Mouse (Mus musculus) layer of hippocampus, postnatal 14 days (tissue): Measurements from ENCODE around the gene Psmg4. TPM values are rescaled to one million over a fixed set of nuclear protein-coding genes. Genes with fewer than 3 reads are reported as not detected.

Experiments used
- DNase-seq, 2 experiments: peaks; one replicate each; pipeline ENCODE4 v3.0.0; 2021 to 2022; ENCODE audit warnings: low spot score in 2 of 2, mixed read lengths in 1 of 2
- long read RNA-seq, 2 experiments: library from polyadenylated mRNA; stranded (forward); transcript quantifications; one replicate each; pipeline ENCODE4 v2.0.0; 2021
- total RNA-seq, 2 experiments: library from RNA; stranded (reverse); gene quantifications; 2 replicates each; pipeline ENCODE4 v1.2.3; 2021

Psmg4 gene
- total RNA-seq, result 10 to 100 TPM; 26.1 to 33.6 TPM
- long read RNA-seq, experiment 1, transcript Psmg4-202 (3 exons, 555 nt), result major isoform, 6 of 11 reads
- long read RNA-seq, experiment 1, partial matches to known transcripts, result 0 of 11 reads
- long read RNA-seq, experiment 1, other reads (novel, unspliced or antisense), result 1 of 11 reads
- long read RNA-seq, experiment 2, transcript Psmg4-202 (3 exons, 555 nt), result major isoform, 22 of 33 reads
- long read RNA-seq, experiment 2, transcript Psmg4-201 (2 exons, 474 nt), result minor isoform, 8 of 33 reads
- long read RNA-seq, experiment 2, partial matches to known transcripts, result 1 of 33 reads
- long read RNA-seq, experiment 2, other reads (novel, unspliced or antisense), result 2 of 33 reads

- DNase-seq, result peak; percentile 93
Measured at GRCm38 (mm10) chr13:34162491-34163303, at the start of gene Psmg4. TSS of gene Psmg4 (plus strand) at chr13:34162964.

GRCm38 (mm10) chr13:34113086-34113485, 49.7 kb upstream of the Psmg4 start:
- no peak for DNase-seq

DNA sequence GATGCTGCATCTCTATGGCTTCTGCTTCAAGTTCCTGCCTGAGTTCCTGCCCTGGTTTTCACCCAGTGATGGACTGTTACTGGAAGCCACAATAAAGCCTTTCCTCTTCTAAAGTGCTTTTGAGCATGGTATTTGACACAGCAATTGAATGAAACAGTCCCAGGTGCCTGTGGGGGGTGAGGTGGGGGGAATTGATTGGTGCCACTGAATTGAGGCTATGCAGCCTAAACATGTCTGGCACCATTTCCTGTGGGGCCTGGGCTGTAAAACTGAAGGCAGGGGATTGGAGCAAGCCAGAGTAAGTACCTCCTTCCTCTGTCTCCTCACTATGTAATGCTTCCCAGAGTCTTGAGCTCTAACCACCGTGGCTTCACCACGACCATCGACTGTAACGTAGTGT, 48.1 kb upstream of the Psmg4 start:
- no peak for DNase-seq

DNA sequence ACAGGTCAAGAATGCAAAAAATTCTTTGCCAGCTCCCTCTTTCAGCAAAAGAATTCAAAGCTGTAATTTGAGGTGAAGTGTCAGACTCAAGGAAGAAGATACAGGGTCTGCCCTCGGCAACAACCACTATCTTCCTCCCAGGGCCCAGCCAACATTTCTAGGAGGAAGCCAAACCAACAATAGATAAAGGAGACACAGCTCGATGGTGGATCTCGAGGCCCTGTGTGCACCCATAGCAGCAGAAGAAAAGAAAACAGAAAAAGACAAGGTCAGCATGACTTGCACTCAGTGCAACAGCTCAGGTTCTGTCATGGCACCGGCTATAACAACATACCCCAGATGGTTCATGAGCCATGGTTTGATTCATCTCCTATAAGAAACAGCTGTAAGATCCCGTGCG, 46.3 kb upstream of the Psmg4 start:
- DNase-seq, result no peak

GRCm38 (mm10) chr13:34118816-34119215, 43.9 kb upstream of the Psmg4 start:
- no peak for DNase-seq

GRCm38 (mm10) chr13:34119406-34119805, 43.4 kb upstream of the Psmg4 start:
- no peak for DNase-seq

GRCm38 (mm10) chr13:34120536-34120935, 42.2 kb upstream of the Psmg4 start:
- DNase-seq, result no peak

GRCm38 (mm10) chr13:34125711-34126110, 37.1 kb upstream of the Psmg4 start:
- DNase-seq, result no peak

GRCm38 (mm10) chr13:34128276-34129114, 34.3 kb upstream of the Psmg4 start:
- peak in 1 of 2 experiments; percentile 42 for DNase-seq

- DNase-seq, result peak; percentile 76 to 84
Measured at GRCm38 (mm10) chr13:34129485-34130225, 33.1 kb upstream of the Psmg4 start.

GRCm38 (mm10) chr13:34130226-34130731, 32.5 kb upstream of the Psmg4 start, which contains the start of gene Tubb2b:
TSS of gene Tubb2b (minus strand) at chr13:34130466.
- DNase-seq, result peak; percentile 88 to 91

GRCm38 (mm10) chr13:34131011-34131707, 31.6 kb upstream of the Psmg4 start:
- peak; percentile 76 to 80 for DNase-seq

DNA sequence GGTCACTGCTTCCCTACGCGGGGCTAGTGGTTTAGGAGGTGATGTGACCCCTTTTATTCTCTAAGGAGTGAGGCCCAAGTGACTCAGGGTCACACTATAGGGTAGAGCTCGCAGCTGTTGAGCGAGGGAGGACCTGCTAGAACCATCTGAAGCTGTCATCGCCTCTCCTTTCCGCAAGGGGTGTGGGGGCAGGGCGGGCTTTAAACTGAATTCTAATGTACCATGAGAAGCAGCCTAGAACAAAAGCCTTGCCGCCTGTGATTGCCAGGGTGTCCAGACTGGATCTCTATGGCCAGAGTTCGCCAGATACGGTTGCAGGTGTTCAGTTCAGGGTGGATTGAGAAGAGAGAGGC, 31.1 kb upstream of the Psmg4 start:
- DNase-seq, result peak; percentile 70 to 71

DNA sequence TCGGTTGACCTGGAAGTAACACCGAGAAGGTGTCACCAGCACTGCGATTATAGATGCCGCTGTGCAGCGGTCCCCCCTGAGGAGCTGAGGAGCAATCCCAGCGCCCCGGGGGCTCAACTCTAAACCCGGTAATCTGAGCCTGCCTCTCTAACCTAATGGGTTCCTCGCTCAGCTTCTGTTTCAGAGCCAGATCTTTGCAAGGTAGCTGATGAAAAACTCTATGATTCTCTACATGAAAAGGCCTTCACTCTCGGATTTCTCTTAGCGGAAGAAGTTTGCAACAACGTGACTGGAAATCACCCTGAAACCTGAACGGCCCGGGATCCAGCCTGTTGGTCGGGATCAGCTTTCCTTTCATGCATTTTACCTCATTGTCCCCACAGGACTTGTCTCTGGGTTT, 30.5 kb upstream of the Psmg4 start:
- DNase-seq, result no peak

DNA sequence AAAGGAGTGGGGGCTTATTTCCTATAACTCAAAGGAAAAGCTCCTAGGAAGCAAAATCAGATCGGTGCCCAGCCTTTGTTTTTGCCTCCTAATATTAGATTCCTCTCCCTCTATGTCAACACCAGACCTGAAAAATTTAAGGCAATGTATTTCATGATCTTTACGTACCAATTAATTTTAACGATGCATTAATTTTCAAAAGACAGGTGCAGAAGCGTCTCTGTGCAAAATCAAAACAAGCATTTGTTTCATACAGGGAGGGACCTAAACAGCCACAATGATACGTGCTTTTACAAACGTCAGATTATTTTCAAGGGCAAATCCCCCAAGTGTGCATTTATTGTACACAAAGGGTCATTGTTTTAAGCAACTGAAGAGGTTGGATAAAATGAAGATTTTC, 29.9 kb upstream of the Psmg4 start:
- DNase-seq, result no peak

- DNase-seq, result no peak
Measured at GRCm38 (mm10) chr13:34133326-34134071, 29.3 kb upstream of the Psmg4 start.

DNA sequence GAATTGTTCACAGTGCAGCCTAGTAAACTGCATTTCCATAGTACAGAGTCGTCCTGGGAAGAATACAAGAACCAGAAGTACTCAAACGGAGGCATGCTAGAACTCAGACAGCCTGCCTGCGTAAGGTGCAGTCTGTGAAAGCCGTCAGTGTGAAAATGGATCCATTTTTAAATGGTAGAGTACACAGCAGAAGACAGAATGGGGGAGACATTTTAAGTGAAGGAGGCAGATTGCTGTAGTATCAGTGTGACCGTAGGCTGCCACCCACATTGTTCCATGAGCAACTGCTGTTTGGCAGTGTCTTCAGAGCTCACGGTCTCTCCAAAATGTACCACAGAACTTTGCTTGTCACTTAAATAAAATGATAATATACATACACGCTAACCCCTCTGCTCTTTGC, 28.5 kb upstream of the Psmg4 start:
- peak in 1 of 2 experiments; percentile 79 for DNase-seq

- DNase-seq, result peak; percentile 78 to 88
Measured at GRCm38 (mm10) chr13:34136605-34137004, 26.2 kb upstream of the Psmg4 start.

GRCm38 (mm10) chr13:34143389-34143788, 19.4 kb upstream of the Psmg4 start:
- DNase-seq, result no peak
